Mouse (Mus musculus) megakaryocyte progenitor cell, adult 5-6 weeks (primary cell): ENCODE measurements around the gene Tnni1. TPM values are rescaled to one million over a fixed set of nuclear protein-coding genes. Genes with fewer than 3 reads are reported as not detected.
A peak's percentile ranks its signal among the peaks of the same experiment; 100 is the strongest.

ENCODE experiments used
- ATAC-seq: replicated peaks from 2 replicates; pipeline ENCODE4 v1.8.0; 2016; ENCODE audit warnings: mild to moderate bottlenecking, moderate TSS enrichment, inconsistent platforms; ENCODE audit not compliant: poor library complexity
- total RNA-seq, 2 experiments: library from RNA; stranded (forward) in 1 of 2; stranded (reverse) in 1 of 2; fragments of 157-497, 149-512 nt in 1 of 2; fragments of 200-1000 nt in 1 of 2; gene quantifications; 2 replicates each; pipeline versions ENCODE4 v1.2.3 to v1.2.4; 2015 to 2017

Gene Tnni1
- total RNA-seq, 2 experiments from 2014 or later: not detected

GRCm38 (mm10) chr1:135800192-135800950, 21.1 kb downstream of the Tnni1 start:
- ATAC-seq: peak; percentile 33

DNA sequence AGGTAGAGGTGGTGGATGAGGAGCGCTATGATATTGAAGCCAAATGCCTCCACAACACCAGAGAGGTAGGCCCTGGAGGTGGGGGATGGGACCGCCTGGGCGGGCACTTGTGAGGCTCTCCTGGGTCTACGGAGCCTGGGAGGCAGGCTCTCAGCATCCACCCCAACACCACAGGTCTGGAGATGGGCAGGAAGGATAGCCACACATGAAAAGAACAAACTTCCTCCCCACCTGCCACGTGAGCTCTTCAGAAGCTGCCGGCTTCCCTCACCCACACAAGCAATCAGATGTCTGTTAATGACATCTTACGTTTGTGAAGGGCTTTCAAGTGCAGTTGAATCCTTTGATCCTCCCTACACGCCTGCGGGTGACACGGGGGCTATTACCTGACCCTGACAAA, 28.3 kb downstream of the Tnni1 start:
- ATAC-seq: no peak

DNA sequence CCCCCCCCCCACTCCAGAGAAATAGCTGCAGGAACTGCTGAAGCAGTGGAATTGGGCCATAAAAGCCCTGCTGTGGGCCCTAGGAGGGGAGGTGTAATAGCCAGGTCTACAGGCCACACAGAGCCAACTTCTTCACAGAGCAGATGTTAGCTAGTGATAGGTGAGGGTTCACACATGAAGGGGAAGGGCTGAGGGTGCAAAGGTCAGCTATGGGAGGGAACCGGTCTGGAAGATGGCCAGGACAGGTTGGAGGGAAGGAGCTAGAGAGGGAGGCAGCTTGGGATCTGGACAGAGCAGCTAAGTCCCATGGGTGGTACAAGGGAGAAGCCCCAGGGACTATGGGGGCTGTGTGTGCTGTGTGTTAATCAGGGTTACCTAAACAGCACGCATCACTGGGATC, 30.9 kb downstream of the Tnni1 start:
- ATAC-seq: no peak

- peak; percentile 87 for ATAC-seq
Observed at GRCm38 (mm10) chr1:135811016-135811646, 31.9 kb downstream of the Tnni1 start.

- no peak for ATAC-seq
Observed at GRCm38 (mm10) chr1:135812205-135812604, 33.0 kb downstream of the Tnni1 start.

DNA sequence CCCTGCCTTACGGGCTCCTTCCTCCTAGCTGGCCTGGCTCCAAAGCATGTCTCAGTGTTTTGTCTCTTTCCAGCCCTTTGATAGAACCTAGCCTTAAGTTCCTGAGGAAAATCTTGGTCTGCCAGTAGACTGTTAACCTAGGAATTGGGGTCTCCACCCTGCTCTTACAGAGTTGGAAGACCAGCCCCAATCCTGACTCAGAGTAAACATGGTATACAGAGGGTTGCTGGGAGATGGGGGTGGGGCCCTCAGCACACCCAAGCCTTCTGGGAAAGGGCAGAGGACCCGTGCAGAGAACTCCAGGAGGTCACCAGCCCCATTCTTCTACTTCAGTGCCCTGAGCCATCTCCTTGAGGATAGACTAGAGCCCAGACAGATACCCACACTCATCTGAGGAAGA, 33.4 kb downstream of the Tnni1 start:
- no peak for ATAC-seq

- no peak for ATAC-seq
Observed at GRCm38 (mm10) chr1:135813071-135813470, 33.8 kb downstream of the Tnni1 start.

GRCm38 (mm10) chr1:135813687-135814395, 34.6 kb downstream of the Tnni1 start:
- peak; percentile 47 for ATAC-seq

DNA sequence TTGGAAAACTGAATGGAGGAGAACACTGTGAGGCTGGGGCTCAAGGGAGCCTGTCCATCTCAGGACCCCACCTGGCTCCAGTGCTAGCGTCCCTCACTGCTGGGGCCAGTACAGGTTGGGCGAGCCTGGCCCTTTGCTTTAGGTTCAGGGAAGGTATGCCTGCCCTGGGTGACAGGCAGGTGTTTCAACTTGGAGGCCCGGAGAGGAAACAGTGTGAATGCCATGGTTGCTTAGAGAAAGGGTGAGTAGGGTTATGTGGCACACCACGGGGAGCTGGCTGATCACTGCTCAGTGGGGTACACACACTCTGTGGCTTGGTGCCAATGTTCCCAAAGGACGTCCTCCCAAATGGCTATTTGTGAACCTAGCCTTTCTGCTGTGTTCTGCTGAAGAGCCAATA, 35.3 kb downstream of the Tnni1 start:
- ATAC-seq: no peak

- no peak for ATAC-seq
Observed at GRCm38 (mm10) chr1:135817595-135817994, 38.4 kb downstream of the Tnni1 start.

DNA sequence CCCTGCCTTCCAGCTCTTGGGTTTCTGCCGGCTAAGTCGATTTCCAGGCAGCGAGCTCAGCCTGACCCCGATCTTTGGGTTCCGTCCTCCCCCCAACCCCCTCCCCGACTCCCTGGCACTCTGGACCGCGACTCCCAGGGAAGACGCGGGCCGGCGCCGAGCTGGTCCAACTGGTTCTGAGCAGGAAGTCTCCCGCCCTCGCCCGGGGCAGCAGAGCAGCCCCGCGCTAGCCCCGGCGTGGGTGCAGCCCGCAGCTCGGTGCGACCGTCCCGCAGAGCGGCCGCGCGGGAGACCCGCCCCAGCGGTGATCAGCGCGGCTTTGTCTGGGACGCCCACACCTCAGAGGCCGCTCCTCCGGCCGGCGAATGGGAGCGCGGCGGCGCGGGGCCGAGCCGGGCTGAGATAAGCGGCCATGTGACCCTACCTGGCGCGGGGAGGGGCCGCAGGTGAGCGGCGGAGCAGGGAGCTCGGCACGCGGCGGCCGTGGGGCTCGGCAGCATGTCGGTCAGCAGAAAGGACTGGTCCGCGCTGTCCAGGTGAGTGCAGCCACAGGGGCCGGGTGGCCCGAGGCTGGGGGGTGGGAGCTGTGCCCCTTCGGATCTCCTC, 39.4 kb downstream of the Tnni1 start, which contains the start of gene Lad1:
TSS of gene Lad1 (plus strand) at position 118 of the 606 bp plus-strand sequence.
- ATAC-seq: no peak

- ATAC-seq: no peak
Observed at GRCm38 (mm10) chr1:135820071-135820470, 40.8 kb downstream of the Tnni1 start.

- ATAC-seq: no peak
Observed at GRCm38 (mm10) chr1:135820736-135821364, 41.6 kb downstream of the Tnni1 start.

GRCm38 (mm10) chr1:135821780-135822179, 42.5 kb downstream of the Tnni1 start:
- no peak for ATAC-seq

DNA sequence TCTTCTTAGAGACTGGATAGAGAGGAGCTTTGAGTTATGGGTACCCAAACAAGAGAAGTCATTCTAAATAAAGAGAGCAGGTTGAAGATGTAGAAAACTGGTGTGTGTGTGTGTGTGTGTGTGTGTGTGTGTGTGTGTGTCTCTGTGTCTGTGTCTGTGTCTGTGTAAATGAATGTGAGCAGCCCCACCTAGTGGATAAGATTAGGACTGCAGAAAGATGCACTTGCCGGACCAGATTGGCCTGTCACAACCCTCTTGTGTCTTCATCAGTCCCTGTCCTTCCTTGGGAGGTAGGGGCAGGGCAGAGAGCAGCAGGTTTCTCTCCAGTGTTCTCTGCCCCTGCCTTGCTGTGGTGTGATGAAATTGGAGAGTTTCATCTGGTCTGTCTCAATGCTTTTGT, 49.7 kb downstream of the Tnni1 start:
- ATAC-seq: peak; percentile 88

DNA sequence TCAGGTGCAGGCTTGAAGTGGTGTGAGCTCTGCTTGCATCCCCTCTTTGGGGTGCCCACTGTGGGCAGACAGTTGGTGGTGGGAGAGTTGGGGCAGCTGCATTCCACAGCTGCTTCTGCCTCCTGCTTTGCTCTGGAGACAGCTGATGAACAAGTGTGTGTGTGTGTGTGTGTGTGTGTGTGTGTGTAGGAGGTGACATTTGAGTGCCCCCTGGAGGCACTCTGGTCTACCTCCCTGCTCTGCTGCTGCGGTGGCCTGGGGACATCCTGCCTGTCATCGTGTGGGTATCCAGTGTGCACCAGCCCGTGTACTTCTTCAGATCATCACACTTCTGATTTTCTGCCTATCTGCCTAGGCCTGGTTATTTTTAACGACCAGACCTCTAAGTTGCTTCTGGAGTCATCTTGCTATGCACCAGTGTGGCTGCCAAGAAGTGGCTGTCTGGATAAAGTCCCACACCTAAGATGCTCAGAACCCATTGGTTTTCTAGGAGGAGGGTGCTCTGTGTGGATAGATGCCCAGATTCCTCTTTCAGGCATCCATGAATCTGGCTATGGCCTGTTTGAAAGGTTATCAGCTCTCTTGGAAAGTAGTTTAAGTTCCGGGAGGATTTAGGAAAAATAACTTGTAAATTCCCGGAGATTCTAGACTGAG, 55.1 kb downstream of the Tnni1 start:
- ATAC-seq: no peak

GRCm38 (mm10) chr1:135834983-135835382, 55.7 kb downstream of the Tnni1 start:
- no peak for ATAC-seq

DNA sequence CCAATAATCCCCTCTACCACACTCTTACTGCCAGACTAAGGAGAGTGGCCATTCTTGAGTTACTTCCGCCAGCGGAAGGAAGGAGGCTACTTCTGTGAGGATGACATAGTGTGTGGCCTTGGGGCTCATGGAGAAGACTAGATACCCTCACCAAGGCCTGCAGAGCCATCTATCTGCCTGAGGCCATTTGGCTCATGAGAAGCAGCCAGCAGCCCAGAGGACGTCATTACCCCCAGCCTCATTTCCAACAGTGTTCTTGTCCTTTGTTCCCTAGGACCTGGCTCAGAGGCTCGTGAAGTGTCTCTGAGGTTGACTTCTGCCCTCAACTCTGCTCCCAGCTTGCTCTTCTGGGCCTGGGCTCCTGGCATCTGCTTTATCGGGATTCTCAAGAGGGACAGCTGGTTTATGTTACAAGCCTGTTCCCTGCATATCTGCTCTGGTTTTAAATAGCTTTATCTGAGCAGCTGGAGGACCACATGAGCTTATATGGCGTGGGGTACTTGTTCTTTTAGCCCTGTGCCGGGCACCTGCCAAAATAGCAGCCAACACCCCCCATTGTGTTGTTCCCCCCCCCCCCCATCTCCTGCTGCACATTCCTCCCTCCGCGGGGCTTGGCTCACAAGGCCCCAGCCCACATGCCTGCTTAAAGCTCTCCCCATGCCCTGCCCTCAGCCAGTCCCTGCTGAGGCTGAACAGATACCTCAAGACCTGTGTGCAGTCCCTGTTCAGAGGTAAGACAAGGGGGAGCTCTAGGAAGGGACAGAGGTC, 56.7 kb downstream of the Tnni1 start, which contains the start of gene Tnnt2:
TSS of gene Tnnt2 (plus strand) at position 639 of the 768 bp plus-strand sequence.
- no peak for ATAC-seq

DNA sequence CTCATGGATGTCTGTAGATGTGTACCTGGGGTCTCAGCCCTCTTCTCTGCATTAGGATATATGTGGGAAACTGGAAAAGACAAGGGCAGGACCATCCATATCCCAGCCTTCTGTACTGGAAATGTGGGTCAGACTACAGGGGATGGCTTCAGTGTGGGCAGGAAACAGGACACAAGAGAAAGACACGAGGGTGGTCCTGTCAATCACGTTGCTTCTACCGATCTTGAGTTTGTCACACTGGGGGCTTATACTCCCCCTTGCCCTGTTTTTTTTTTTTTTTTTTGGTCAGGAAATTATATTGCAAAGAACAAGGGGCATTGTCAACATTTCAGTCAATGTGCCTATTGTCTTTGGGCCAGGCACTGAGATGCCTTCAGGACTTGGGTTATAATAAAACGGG, 59.4 kb downstream of the Tnni1 start:
- no peak for ATAC-seq

GRCm38 (mm10) chr1:135839065-135839464, 59.8 kb downstream of the Tnni1 start:
- no peak for ATAC-seq
